Mouse (Mus musculus): ENCODE measurements around the gene Nefh. TPM values are rescaled to one million over a fixed set of nuclear protein-coding genes. Genes with fewer than 3 reads are reported as not detected.

Gene Nefh
- total RNA-seq, 2 experiments from 2014 or later: 0.77 to 1.8 TPM

Other genes starting within 250 kb of the Nefh start
- 44.0 and 50.6 TPM in 2 replicates for gene Uqcr10, start 243.7 kb downstream of the Nefh start, total RNA-seq (2015; ENCODE audit: low replicate concordance)
- 12.3 and 48.8 TPM in 2 replicates for gene Uqcr10, start 243.7 kb downstream of the Nefh start, total RNA-seq (2017; ENCODE audit: low replicate concordance)
- 10.7 and 15.0 TPM in 2 replicates for gene Zmat5, start 243.4 kb downstream of the Nefh start, total RNA-seq (2015; ENCODE audit: low replicate concordance)
- 2.1 and 2.7 TPM in 2 replicates for gene Zmat5, start 243.4 kb downstream of the Nefh start, total RNA-seq (2017; ENCODE audit: low replicate concordance)
- 0.58 TPM in 1 of 2 replicates, not detected in the other for gene Cabp7, start 201.3 kb downstream of the Nefh start, total RNA-seq (2015; ENCODE audit: low replicate concordance)
- gene Cabp7, start 201.3 kb downstream of the Nefh start, total RNA-seq (2017; ENCODE audit: low replicate concordance): 0.98 TPM in 1 of 2 replicates, not detected in the other
- gene Nf2, start 98.5 kb downstream of the Nefh start, total RNA-seq (2015; ENCODE audit: low replicate concordance): 2.1 and 6.7 TPM in 2 replicates
- 16.4 and 20.6 TPM in 2 replicates for gene Nf2, start 98.5 kb downstream of the Nefh start, total RNA-seq (2017; ENCODE audit: low replicate concordance)
- 0.42 and 4.0 TPM in 2 replicates for gene Nipsnap1, start 74.1 kb downstream of the Nefh start, total RNA-seq (2015; ENCODE audit: low replicate concordance)
- gene Nipsnap1, start 74.1 kb downstream of the Nefh start, total RNA-seq (2017; ENCODE audit: low replicate concordance): 1.0 and 2.4 TPM in 2 replicates
- gene Thoc5, start 52.7 kb downstream of the Nefh start, total RNA-seq (2015; ENCODE audit: low replicate concordance): 2.5 and 2.7 TPM in 2 replicates
- 11.3 and 17.1 TPM in 2 replicates for gene Thoc5, start 52.7 kb downstream of the Nefh start, total RNA-seq (2017; ENCODE audit: low replicate concordance)
- 20.4 and 23.0 TPM in 2 replicates for gene Ap1b1, start 38.8 kb upstream of the Nefh start, total RNA-seq (2015; ENCODE audit: low replicate concordance)
- gene Ap1b1, start 38.8 kb upstream of the Nefh start, total RNA-seq (2017; ENCODE audit: low replicate concordance): 53.6 and 106 TPM in 2 replicates
- not detected in 2 replicates for gene Rasl10a, start 110.1 kb upstream of the Nefh start, total RNA-seq (2015; ENCODE audit: low replicate concordance)
- gene Rasl10a, start 110.1 kb upstream of the Nefh start, total RNA-seq (2017; ENCODE audit: low replicate concordance): not detected in 2 replicates
- 0.58 TPM in 1 of 2 replicates, not detected in the other for gene Gas2l1, start 117.3 kb upstream of the Nefh start, total RNA-seq (2015; ENCODE audit: low replicate concordance)
- gene Gas2l1, start 117.3 kb upstream of the Nefh start, total RNA-seq (2017; ENCODE audit: low replicate concordance): 0.34 and 0.56 TPM in 2 replicates
- gene Rhbdd3, start 150.9 kb upstream of the Nefh start, total RNA-seq (2015; ENCODE audit: low replicate concordance): 5.6 and 9.2 TPM in 2 replicates
- gene Rhbdd3, start 150.9 kb upstream of the Nefh start, total RNA-seq (2017; ENCODE audit: low replicate concordance): 4.5 and 10.9 TPM in 2 replicates
- gene Ewsr1, start 151.2 kb upstream of the Nefh start, total RNA-seq (2015; ENCODE audit: low replicate concordance): 139 and 186 TPM in 2 replicates
- 453 and 581 TPM in 2 replicates for gene Ewsr1, start 151.2 kb upstream of the Nefh start, total RNA-seq (2017; ENCODE audit: low replicate concordance)
- gene Emid1, start 204.2 kb upstream of the Nefh start, total RNA-seq (2015; ENCODE audit: low replicate concordance): 1.0 TPM in 1 of 2 replicates, not detected in the other
- 0.26 and 0.42 TPM in 2 replicates for gene Emid1, start 204.2 kb upstream of the Nefh start, total RNA-seq (2017; ENCODE audit: low replicate concordance)